Mouse (Mus musculus): ENCODE measurements around the gene Fip1l1. TPM values are rescaled to one million over a fixed set of nuclear protein-coding genes. Genes with fewer than 3 reads are reported as not detected.

Gene Fip1l1
- total RNA-seq, 1 experiment from 2014 or later, result 194 TPM

DNA sequence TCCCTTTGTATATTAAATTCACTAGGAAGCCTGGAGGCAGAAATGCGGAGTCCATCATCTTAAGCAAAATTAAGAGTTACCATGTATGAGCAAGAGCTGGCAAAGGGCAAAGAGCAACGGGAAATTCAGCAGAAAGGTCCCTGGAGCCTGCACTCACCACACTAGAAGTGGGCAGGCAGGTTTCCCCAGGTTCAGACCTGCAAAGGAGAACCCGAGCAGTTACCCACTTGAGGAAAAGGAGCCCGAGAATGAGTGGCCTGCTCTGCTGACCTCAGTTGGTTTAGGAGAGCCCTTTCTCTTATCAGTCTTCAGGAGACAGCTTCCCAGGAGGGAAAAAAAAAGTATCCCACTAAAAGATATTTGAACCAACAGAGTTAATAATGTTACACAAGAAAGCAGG is 68.1 kb downstream of the Fip1l1 start:
- ATAC-seq (replicated peaks in 1 of 2; ENCODE audit: insufficient read depth in 1 of 2, low FRiP score in 2 of 2, low TSS enrichment in 1 of 2, low read depth in 1 of 2, poor library complexity in 2 of 2, severe bottlenecking in 2 of 2), result no peak

DNA sequence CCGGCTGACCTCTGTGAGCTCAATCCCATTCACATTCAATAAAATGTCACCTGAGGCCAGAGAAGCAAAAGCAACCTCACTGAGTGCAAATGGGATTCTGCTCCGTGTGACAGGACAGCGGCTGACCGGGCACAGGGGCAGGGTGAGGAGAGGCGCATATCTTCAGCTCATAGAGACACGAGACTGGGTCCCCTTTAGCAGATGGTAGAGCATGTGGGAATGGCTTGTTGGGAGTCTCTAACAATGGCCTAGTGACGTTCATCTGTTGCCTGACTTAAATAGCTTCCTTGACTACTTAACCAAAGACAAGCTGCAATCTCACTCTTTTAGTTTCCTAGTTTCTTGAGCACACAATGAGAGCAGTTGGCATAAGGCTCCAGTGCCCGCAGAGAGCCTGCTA is 71.0 kb downstream of the Fip1l1 start:
- no peak for ATAC-seq (replicated peaks in 1 of 2; ENCODE audit: insufficient read depth in 1 of 2, low FRiP score in 2 of 2, low TSS enrichment in 1 of 2, low read depth in 1 of 2, poor library complexity in 2 of 2, severe bottlenecking in 2 of 2)

DNA sequence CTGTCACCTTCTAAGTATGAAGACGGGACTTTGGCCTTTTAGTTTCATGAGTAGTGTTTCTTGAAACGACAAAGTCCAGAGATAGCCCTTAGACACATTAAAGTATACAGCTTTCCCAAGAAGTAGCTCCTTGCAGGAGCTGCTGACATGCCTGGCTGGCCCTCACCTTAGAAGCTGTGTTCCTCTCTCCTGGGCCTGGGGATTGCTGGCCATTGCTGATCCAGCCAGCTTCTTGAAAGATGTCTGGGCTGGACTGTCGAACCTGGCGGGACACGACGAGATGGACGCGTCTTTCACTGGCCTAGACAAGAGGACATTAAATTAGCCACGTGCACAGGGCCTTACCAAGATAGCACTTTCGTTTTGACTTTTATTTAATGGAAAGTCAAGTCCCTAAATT is 75.3 kb downstream of the Fip1l1 start:
- ATAC-seq (replicated peaks in 1 of 2; ENCODE audit: insufficient read depth in 1 of 2, low FRiP score in 2 of 2, low TSS enrichment in 1 of 2, low read depth in 1 of 2, poor library complexity in 2 of 2, severe bottlenecking in 2 of 2), result no peak

DNA sequence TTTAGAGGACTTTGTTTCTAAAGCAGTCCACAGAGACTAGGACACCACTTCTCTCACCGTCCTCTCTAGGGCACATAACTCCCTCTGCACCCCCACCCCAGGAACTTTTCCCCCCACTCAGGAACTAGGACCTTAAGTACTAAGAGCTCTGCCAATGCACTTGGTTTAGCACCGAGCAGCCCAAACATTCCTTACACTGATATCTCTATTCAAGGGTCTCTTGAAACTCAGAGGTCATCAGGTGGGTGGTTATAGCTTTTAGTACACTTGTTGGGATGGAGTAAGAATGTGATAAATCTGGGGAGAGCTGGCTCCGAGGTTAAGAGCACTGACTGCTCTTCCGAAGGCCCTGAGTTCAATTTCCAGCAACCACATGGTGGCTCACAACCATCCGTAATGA is 77.5 kb downstream of the Fip1l1 start:
- no peak for ATAC-seq (replicated peaks in 1 of 2; ENCODE audit: insufficient read depth in 1 of 2, low FRiP score in 2 of 2, low TSS enrichment in 1 of 2, low read depth in 1 of 2, poor library complexity in 2 of 2, severe bottlenecking in 2 of 2)

DNA sequence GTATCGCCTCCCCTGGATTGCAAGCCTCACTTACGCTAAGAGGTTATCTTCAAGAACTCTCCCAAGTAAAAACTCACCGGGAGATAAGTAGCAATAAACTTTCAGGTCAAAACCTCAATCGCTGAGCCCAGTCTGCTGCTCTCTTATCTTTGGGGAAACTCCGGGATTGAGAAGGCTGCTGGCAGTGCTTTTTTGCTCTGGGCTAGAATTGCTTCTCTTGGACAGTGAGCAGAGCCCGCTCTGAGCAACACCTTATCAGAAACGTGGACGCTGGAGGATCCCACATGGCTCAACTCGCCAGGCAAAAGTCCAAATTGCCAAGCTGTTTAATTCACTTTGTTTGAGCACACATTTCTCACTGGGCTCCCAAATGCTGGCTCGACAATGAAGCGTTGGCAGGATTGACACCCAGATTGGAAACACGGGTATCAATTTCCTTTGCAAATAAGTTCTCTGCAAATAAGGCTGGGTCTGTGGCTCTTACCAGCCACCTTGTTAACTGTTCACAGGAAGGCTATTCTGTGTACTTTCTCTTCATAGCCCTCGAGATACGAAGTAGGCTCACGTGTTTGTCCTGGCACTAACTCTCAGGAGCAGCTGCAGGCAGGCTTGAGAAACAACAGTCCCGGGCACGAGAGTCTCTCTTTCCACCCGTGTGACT is 78.4 kb downstream of the Fip1l1 start:
- no peak for ATAC-seq (replicated peaks in 1 of 2; ENCODE audit: insufficient read depth in 1 of 2, low FRiP score in 2 of 2, low TSS enrichment in 1 of 2, low read depth in 1 of 2, poor library complexity in 2 of 2, severe bottlenecking in 2 of 2)

DNA sequence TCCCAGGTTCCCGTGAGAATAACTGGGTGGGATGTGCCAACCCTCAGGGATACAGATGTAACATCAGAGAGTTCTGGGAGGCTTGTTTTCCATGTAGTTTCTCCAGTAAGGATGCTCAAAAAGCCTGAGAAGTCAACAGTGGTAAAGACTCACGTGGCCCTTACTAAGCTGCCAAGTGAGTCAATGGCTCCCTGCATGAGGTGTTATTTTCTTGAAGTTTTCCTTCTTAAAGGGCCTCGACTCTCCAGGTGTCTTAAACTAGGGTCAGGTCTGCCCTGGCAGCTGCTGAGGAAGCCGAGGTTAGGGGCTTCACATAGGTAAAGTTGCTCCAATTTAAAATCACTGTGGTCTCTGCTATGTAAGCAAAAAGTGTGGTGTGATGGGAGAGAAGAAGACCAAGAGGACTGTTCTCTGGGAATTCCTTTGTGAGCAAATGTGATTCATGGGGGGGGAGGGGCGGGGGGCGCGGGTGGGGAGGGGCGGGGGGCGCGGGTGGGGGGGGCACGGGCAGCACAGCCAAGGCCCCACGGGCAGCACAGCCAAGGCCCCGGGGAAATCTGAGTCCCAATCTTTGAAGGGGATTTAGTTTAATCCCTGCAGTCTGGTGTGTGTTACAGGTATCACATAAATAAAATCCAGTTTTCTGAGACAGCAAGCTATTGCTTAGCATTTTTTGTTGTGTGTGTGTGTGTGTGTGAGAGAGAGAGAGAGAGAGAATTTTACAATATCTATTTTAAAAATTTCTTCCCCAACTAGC is 82.7 kb downstream of the Fip1l1 start:
- ATAC-seq (replicated peaks in 1 of 2; ENCODE audit: insufficient read depth in 1 of 2, low FRiP score in 2 of 2, low TSS enrichment in 1 of 2, low read depth in 1 of 2, poor library complexity in 2 of 2, severe bottlenecking in 2 of 2), result no peak

DNA sequence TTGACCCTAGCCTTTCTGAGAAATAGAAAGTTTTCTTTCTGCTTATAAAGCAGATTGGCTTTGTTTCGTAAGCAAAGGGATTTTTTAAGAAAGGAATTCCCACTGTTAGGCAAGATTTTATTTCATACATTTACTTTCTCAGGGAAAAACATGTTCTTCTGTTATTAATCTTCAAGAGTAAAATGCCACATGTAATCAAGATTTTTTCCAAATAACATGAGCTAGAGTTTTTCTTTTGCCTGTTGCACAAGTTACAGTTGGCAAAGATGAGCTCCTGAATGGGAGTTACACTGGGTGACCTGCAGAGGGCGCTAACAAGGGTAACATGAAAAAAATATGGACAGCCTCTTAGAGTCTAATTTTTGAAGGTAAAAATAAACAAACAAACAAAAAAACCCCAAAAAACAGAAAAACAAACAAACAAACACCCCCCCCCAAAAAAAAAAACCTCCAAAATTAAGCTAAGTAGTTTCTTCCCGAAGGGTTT is 83.4 kb downstream of the Fip1l1 start:
- 0 out of 4 replicates have a peak, but pooled peaks of 1 of the 2 experiments have one; percentile 46 for ATAC-seq (replicated peaks in 1 of 2; ENCODE audit: insufficient read depth in 1 of 2, low FRiP score in 2 of 2, low TSS enrichment in 1 of 2, low read depth in 1 of 2, poor library complexity in 2 of 2, severe bottlenecking in 2 of 2)

DNA sequence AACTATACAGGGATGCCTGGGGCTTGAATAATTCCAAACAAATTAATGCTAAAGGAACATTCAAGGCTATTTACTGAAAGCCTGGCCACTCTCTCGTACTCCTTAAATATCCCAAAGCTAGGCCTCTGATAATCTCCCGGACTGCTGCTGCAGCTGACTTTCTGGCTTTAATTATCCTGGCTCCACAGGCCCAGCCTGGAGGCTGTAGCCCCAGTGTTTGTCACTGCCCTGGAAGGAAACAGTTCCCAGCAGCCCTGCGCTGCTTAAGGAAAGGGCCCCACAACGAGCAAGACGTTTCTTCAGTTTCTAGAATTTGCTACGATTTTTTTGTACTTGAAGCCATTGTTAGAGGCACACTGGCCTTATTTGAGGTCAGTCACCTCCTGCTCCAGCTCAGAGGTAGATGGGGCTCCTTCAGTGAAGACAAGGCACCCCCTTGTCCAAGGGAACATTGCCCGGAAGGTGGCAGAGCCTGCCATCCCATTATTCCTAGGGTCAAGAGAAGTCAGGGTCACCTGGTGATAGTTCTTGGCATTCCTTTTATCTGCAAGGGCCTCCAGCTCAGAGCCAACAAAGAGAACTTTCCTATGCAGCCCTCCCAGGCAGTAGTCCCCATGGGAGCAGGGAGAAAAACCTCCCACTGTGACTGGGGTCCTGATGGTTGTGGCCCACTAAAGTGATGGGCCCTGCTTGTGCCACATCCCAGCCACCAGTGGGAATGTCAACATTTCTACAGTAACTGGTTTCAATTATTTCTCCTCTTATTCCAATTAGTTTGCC is 86.6 kb downstream of the Fip1l1 start:
- no peak for ATAC-seq (replicated peaks in 1 of 2; ENCODE audit: insufficient read depth in 1 of 2, low FRiP score in 2 of 2, low TSS enrichment in 1 of 2, low read depth in 1 of 2, poor library complexity in 2 of 2, severe bottlenecking in 2 of 2)

DNA sequence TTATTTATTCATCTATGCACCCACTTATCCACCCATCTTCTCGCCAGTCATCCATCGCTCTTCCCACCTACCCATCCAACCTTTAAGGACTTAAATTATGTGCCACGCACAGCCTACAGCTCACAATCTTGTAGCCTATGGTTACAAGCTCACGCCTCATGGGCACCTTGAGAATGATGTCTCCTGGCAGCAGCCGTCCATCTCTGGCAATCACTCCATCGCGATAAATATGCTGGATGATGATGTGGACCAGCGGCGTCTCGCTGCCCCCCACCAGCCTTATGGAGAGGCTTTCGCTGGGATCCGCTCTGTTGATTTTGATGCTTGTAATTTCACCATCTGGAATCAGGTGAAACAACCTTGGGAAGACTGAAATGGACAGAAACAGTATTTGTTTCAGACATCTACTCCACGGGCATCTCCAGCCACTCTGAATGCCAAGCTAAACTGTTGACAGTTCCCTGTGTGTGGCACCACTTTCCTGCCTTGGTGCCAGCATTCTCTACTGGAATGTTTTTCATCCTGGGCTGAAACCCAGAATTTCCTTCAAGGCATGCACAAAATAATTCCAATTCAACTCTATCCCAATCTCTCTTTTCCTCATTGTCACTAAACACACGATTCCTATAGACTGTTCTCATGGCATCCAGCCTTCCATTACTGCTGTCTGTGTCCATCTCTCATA is 88.2 kb downstream of the Fip1l1 start:
- no peak for ATAC-seq (replicated peaks in 1 of 2; ENCODE audit: insufficient read depth in 1 of 2, low FRiP score in 2 of 2, low TSS enrichment in 1 of 2, low read depth in 1 of 2, poor library complexity in 2 of 2, severe bottlenecking in 2 of 2)

DNA sequence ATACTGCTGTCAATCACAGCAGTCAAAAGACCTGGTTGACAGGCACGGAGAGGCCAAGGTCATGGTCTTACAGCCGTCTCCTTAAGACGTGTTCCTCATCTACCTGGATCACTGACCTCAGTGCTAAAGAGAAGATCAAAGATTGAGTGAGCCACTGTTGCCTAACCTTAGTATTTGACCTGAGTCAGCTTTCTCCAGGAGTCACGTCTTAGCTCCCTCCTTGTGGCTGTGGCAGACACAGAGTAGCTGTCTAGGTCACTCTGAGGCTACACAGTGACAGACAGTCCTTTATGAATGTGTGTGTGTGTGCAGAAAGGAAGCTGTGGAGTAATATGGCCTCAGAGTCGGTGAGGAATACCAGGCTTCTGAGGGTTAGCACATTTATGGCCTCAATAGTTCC is 89.1 kb downstream of the Fip1l1 start:
- ATAC-seq (replicated peaks in 1 of 2; ENCODE audit: insufficient read depth in 1 of 2, low FRiP score in 2 of 2, low TSS enrichment in 1 of 2, low read depth in 1 of 2, poor library complexity in 2 of 2, severe bottlenecking in 2 of 2), result no peak

DNA sequence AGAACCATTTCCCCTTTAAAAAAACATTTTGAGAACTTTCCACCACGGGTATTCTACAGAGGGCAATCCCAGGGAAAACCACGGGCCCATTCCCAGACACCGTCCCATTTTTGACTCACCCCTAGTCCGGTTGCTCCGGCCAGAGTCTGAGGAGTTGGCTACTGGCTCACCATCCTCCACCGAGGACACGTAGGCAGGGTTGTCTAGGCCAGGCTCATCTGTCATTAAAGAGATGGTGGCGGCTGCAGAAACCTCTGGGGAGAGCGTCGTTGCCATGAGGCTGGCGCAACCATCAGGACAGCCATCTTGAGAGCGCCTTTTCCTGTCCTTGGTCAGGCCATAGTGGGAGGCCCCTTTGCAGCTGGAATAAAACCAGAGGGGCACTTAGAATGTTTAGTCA is 92.8 kb downstream of the Fip1l1 start:
- no peak for ATAC-seq (replicated peaks in 1 of 2; ENCODE audit: insufficient read depth in 1 of 2, low FRiP score in 2 of 2, low TSS enrichment in 1 of 2, low read depth in 1 of 2, poor library complexity in 2 of 2, severe bottlenecking in 2 of 2)

DNA sequence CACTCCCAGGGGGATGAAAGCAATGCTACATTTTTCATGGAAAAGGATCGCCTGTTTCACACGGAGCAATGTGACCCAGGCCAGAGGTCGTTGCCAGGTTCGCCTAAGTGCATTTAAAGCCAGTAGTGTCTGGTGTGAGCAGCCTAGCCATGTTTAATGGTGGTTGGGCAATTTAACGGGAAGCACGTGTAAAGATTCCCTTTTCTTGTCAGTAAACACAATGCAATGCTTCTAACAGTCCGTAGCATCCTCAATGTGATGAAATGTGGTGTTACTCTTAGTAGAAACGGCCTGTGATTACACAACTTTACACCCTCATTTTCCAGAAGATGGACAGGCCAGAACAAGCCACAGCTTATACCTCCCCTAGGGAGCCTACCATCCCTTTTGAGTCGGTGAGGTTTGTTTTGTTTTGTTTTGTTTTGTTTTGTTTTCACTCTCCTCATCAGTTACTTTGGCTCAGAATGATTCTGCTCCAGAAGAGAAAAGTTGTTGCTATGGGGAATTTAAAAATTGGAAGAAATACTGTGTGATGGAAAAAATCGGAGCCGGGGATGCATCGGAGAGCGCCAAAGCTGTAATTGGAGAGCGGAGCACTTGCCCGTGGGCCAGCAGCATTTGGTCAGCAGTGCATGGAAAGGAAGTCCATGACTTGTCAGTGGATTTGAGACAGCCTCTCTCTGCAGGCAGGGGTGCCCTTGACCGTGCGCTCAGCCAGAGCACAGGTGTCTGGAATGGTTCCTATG is 97.3 kb downstream of the Fip1l1 start:
- no peak for ATAC-seq (replicated peaks in 1 of 2; ENCODE audit: insufficient read depth in 1 of 2, low FRiP score in 2 of 2, low TSS enrichment in 1 of 2, low read depth in 1 of 2, poor library complexity in 2 of 2, severe bottlenecking in 2 of 2)

DNA sequence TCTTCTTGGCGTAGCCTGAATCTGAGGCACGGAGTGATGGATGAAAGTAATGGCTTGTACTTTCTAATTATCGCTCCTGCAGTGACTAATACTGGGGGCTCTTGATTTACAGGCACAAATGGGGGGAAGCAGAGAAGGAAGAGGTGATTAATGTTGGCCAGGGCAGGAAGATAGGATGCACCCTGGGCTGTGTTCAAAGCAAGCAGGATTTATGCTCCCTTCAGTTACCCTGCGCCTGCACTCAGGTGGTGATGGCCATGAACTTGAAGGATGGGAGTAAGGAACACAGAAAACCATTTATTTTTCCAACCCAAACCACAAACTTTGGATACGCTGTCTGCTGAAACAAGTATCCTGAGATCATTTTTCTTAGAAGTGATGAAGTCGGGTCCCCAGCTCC is 98.2 kb downstream of the Fip1l1 start:
- ATAC-seq (replicated peaks in 1 of 2; ENCODE audit: insufficient read depth in 1 of 2, low FRiP score in 2 of 2, low TSS enrichment in 1 of 2, low read depth in 1 of 2, poor library complexity in 2 of 2, severe bottlenecking in 2 of 2), result no peak

DNA sequence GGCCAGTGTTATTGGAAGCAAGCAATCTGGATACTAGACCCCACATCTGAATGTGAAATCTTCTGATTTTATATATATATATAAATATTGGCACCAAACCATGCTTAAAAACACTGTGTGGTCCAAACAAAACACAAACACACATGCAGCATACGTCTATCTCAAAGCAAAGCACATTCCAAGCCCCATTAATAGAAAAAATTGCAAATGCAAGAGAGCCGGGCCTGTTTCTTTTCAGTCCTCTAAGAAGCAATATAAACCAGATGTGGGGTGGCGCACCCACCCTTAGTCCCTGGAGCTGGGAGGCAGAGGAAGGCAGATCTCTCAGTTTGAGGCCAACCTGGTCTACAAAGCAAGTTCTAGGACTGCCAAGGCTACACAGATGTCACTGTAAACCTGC is 99.1 kb downstream of the Fip1l1 start:
- ATAC-seq (replicated peaks in 1 of 2; ENCODE audit: insufficient read depth in 1 of 2, low FRiP score in 2 of 2, low TSS enrichment in 1 of 2, low read depth in 1 of 2, poor library complexity in 2 of 2, severe bottlenecking in 2 of 2), result no peak

DNA sequence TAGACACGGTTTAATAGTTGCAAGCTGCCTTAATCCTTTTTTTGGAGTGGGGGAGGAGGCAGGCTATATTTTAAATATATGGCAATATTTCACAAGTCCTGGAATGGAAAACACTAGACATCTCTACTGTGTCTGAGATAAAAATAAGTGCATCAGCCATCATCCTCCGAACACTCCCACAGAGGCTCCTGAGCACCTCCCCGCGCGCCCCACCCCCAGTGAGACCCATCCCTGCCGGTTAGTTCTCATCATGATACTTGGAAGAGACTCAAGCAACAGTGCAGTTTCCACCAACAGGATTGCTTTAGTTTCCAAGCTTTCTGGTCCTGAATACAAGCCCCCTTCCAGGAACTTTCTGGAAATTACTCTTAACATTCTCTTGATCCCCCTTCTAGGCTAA is 104.3 kb downstream of the Fip1l1 start:
- ATAC-seq (replicated peaks in 1 of 2; ENCODE audit: insufficient read depth in 1 of 2, low FRiP score in 2 of 2, low TSS enrichment in 1 of 2, low read depth in 1 of 2, poor library complexity in 2 of 2, severe bottlenecking in 2 of 2), result no peak

DNA sequence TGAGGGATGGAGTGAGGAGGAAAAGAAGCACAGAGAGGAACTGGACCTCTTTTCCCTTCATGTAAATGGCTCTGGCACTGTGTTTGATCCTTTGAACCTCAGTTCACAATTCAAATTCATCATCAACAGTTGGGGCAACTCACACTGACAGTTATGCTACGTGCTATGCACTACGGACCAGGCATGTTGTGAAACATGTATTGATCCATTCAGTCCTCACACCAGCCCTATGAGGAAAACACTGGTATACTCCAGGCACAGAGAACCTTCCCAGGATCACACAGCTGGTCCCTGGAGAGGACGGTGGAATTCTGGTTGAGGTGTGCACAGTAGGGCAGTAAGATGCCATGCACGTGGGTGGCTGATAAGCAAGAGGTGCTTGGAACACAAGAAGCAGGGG is 105.3 kb downstream of the Fip1l1 start:
- ATAC-seq (replicated peaks in 1 of 2; ENCODE audit: insufficient read depth in 1 of 2, low FRiP score in 2 of 2, low TSS enrichment in 1 of 2, low read depth in 1 of 2, poor library complexity in 2 of 2, severe bottlenecking in 2 of 2), result no peak

DNA sequence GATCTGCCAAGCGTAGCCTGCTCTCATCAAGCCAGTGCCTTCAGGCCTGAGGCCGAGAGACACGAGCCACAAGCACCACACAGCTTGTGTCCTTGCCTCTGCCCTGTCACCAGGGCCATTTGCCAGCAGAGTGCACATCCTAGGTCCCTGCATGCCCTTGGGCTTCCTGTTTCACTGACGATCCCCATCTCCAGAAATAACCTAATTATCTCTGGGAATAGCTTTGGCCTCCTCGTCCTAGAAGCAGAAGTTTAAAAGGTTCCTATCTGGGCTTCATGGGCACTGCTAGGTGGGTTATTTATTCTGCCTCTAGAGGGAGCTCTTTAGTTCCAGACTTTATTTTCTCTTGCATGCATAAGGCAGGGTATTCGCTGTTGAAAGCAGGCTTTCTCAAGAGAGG is 105.8 kb downstream of the Fip1l1 start:
- ATAC-seq (replicated peaks in 1 of 2; ENCODE audit: insufficient read depth in 1 of 2, low FRiP score in 2 of 2, low TSS enrichment in 1 of 2, low read depth in 1 of 2, poor library complexity in 2 of 2, severe bottlenecking in 2 of 2), result peak; percentile 36 to 65; a peak in 2 of 4 replicates

Measured in hematopoietic stem cell, adult 5-6 weeks (primary cell).